Mouse (Mus musculus) heart, embryonic 11.5 days (tissue): Measurements from ENCODE around the gene Olfr155. TPM values are rescaled to one million over a fixed set of nuclear protein-coding genes. Genes with fewer than 3 reads are reported as not detected.
A peak's percentile ranks its signal among the peaks of the same experiment; 100 is the strongest.

Experiments used
- ATAC-seq: fragments of 200-750 bp; cut with Nextera tagmentation; replicated peaks from 2 replicates; pipeline ENCODE4 v1.8.0; 2017; ENCODE audit warnings: moderate library complexity; ENCODE audit not compliant: insufficient number of reproducible peaks, low FRiP score, low TSS enrichment
- H3K27ac ChIP-seq: fragments of 300-500 bp; sonication (generic); 2 replicates; pipeline ENCODE4 v1.5.1; 2014; ENCODE audit warnings: mild to moderate bottlenecking, low read depth, low read length
- H3K27me3 ChIP-seq: fragments of 300-500 bp; sonication (generic); 2 replicates; pipeline ENCODE4 v1.6.1; 2014; ENCODE audit warnings: mild to moderate bottlenecking, low read length, mixed read lengths; ENCODE audit not compliant: control insufficient read depth, insufficient read depth
- H3K36me3 ChIP-seq: fragments of 300-500 bp; sonication (generic); 2 replicates; pipeline ENCODE4 v1.6.1; 2014; ENCODE audit warnings: mild to moderate bottlenecking, low read length, moderate library complexity, mixed read lengths; ENCODE audit not compliant: control insufficient read depth, insufficient read depth
- H3K4me1 ChIP-seq: fragments of 300-500 bp; sonication (generic); 2 replicates; pipeline ENCODE4 v1.6.1; 2014; ENCODE audit warnings: low read length; ENCODE audit not compliant: control insufficient read depth, insufficient read depth
- H3K4me2 ChIP-seq: fragments of 300-500 bp; sonication (generic); 2 replicates; pipeline ENCODE4 v1.6.1; 2014; ENCODE audit warnings: mild to moderate bottlenecking, moderate library complexity
- H3K4me3 ChIP-seq: fragments of 300-500 bp; sonication (generic); 2 replicates; pipeline ENCODE4 v1.5.1; 2014; ENCODE audit warnings: low read depth, low read length
- H3K9ac ChIP-seq: fragments of 300-500 bp; sonication (generic); 2 replicates; pipeline ENCODE4 v1.6.1; 2014; ENCODE audit warnings: mild to moderate bottlenecking, low read depth, low read length, moderate library complexity
- H3K9me3 ChIP-seq: fragments of 300-500 bp; sonication (generic); replicated peaks from 2 replicates; pipeline ENCODE4 v1.6.1; 2016; ENCODE audit warnings: low read length; ENCODE audit not compliant: control insufficient read depth
- WGBS: fragments of 180-500 bp; shearing (Covaris S2); extraction: QIAGEN DNeasy Blood & Tissue Kit; methylation state at CpG from one replicate; pipeline ENCODE4 v1.1.7; 2014; ENCODE audit not compliant: insufficient replicate concordance; 5-methylcytosine and 5-hydroxymethylcytosine counted together
- polyA plus RNA-seq: library from polyadenylated mRNA; unstranded; fragments of >200 nt; fragmentation: Nextera tagmentation; extraction: Ambion mirVana; gene quantifications from 2 replicates; pipeline ENCODE4 v1.2.1, GENCODE M21; 2014

Gene Olfr155
- polyA plus RNA-seq, 1 experiment from 2014 or later: not detected

DNA sequence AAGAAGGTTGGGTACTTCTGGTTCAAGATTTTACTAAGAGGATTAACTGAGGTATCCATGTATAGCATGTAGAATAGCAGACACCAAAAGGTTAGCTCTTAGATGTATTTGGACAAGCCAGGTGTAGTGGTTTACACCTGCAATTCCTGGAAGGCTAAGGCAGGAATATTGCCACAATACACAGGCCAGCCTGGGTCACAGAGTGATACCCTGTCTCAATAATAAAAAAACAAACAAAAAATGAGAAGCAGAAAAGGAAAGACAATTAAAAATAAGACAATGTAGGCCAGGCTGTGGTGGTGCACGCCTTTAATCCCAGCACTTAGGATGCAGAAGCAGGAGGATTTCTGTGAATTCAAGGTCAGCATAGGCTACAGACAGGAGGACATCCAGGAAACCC lies 25.9 kb downstream of the Olfr155 start:
- no peaks in the 10 kb centered on the region for H3K27me3 ChIP-seq
- 89% methylated on average over 1 of the region's 1 CpGs for WGBS
- no peaks in the 10 kb centered on the region; the same call in 1 of the 2 replicates for H3K9me3 ChIP-seq
- no peak overlapping the region for H3K27ac ChIP-seq
- no peak overlapping the region for H3K4me2 ChIP-seq
- H3K4me1 ChIP-seq: peaks cover 29% of the 10 kb centered on the region
- no peak for ATAC-seq
- H3K4me3 ChIP-seq: no peak overlapping the region
- no peak overlapping the region for H3K9ac ChIP-seq
- H3K36me3 ChIP-seq: no peaks in the 10 kb centered on the region

DNA sequence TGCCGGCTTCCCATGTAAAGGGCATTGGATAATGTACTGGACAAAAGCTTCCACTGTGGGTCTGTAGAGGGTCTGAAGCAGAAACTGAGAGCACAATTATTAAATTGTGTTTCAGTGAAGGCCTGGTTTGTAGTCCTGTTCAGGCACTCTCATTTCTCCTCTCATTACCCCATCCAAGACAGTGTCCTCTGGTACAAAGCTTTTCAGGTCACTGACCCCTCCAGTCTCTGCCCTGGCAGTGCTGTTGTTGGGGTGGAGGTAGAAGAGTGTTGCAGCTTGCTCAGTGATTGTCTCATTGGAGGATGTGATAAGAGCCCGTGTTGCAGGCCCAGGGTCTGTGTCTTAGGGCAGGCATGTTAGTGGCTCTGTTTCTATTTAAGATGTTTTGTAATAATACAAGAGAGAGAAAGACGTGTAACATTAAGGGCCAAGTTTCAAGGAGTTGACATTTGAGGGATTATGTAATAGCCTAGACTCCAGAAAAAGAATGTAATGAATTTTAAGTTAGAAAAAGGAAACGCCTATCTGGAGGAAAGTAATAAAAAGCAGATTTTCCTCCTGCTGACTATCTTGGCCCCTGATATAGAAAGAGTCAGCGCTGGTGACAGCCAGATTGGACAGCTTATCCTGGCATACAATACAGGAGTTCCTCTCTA lies 26.9 kb downstream of the Olfr155 start:
- Histone ChIP-seq H3K9ac (no peak overlapping the region), H3K27ac (peak overlapping the region; percentile 76), H3K4me3 (0 out of 2 replicates have a peak overlapping the region, but pooled peaks have one; percentile 10), H3K4me2 (peak overlapping the region; percentile 16; the same call in 1 of the 2 replicates), H3K27me3 (no peaks in the 10 kb centered on the region), H3K4me1 (peaks cover 29% of the 10 kb centered on the region), H3K36me3 (no peaks in the 10 kb centered on the region), H3K9me3 (no peaks in the 10 kb centered on the region)
- ATAC-seq: no peak
- 29% methylated on average over 5 of the region's 5 CpGs for WGBS

DNA sequence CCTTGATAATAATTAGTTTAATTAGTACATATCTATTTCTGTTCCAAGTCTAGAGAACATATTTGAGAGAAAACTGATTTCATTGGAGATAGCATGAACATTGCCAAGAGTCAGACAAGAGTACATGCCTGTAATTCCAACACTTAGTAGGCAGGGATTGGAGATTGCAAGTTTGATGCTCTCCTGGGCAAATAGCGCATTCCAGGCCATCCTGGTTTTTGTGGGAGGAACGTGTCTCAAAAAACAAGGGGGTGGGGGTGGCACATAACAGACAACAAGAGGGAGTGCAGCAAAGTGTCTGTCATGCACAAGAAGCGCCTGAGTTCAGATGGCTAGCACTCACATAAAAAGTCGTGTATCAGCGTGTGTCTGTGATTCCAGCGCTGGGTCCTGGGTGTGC lies 28.2 kb downstream of the Olfr155 start:
- peaks cover 40% of the 10 kb centered on the region for H3K4me1 ChIP-seq

DNA sequence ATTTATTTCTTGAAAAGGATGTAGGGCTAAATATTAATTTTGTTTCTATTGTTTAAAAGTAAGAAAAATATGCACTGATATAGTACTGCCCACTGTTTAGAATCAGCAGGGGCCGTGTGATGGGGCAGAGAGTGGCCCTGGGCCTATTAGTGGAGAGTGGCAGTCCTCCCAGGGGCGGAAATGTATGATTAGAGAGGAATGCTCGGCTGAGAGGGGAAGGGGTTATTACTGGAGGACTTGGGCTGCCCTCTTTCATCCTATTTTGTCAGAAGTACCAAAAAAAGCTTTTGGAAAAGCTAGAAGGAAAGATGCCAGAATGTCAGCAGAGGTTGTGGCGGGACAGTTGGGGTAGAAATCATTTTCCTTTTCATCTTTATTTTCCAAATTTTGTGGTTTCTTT lies 32.8 kb downstream of the Olfr155 start:
- no peaks in the 10 kb centered on the region for H3K9me3 ChIP-seq
- H3K4me2 ChIP-seq: peak overlapping the region; percentile 29
- H3K27ac ChIP-seq: peak overlapping the region; percentile 70; the same call in 1 of the 2 replicates
- no peaks in the 10 kb centered on the region for H3K27me3 ChIP-seq
- H3K4me3 ChIP-seq: no peak overlapping the region
- H3K4me1 ChIP-seq: peaks cover 33% of the 10 kb centered on the region
- no peaks in the 10 kb centered on the region for H3K36me3 ChIP-seq
- 0 out of 2 replicates have a peak overlapping the region, but pooled peaks have one; percentile 34 for H3K9ac ChIP-seq
- no peak for ATAC-seq
- 20% methylated on average over 4 of the region's 4 CpGs for WGBS

More for the DNA sequence above, 28.2 kb downstream of the Olfr155 start:
- no peak overlapping the region for H3K9ac ChIP-seq
- H3K4me2 ChIP-seq: no peak overlapping the region
- H3K36me3 ChIP-seq: no peaks in the 10 kb centered on the region
- H3K9me3 ChIP-seq: no peaks in the 10 kb centered on the region
- no peaks in the 10 kb centered on the region for H3K27me3 ChIP-seq
- WGBS: 47% methylated on average over 6 of the region's 6 CpGs
- no peak overlapping the region for H3K4me3 ChIP-seq
- ATAC-seq: no peak
- H3K27ac ChIP-seq: no peak overlapping the region; the same call in 1 of the 2 replicates

DNA sequence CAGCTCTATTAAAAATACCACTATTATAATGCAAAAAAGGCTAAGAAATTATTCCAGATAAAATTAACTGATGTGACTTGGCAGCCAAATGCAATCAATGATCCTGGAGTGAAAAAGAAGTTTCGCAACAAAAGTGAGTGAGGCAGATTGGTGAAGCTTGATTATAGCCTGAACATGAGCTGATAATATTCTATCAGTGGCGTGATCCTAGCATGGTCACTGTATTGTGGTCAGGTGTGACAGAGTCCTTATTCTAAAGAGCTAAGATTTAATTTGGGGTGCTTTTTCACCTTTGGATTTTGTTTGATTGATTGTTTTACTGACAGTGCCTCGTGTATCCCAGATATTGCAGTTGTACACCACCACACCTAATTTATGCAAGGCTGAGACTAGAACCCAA lies 39.9 kb downstream of the Olfr155 start:
- no peak overlapping the region for H3K27ac ChIP-seq
- H3K36me3 ChIP-seq: no peaks in the 10 kb centered on the region
- peaks cover 4% of the 10 kb centered on the region for H3K4me1 ChIP-seq
- ATAC-seq: no peak
- whole genome bisulfite sequencing: 86% methylated on average over 3 of the region's 3 CpGs
- no peak overlapping the region for H3K4me3 ChIP-seq
- no peaks in the 10 kb centered on the region for H3K9me3 ChIP-seq
- no peak overlapping the region for H3K4me2 ChIP-seq
- no peaks in the 10 kb centered on the region for H3K27me3 ChIP-seq
- no peak overlapping the region for H3K9ac ChIP-seq

DNA sequence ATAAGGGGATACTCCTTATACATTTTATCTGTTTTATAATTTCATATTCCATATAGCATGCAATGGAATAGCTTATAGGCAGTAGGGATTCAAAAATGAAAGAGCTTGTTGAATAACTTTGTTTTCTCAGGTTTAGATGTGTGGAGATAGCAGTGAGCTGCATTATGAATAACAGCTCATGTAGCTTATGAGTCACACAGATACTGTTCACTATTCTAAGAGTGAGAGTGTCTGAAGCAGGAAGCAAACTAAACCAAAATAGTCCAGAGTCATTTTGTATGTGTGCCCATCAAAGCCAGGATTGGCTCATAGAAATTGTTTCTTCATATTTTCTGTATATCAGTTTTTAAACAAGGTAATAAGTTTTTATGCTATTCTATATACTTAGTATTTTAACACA lies 45.8 kb downstream of the Olfr155 start:
- H3K4me1 ChIP-seq: peaks cover 16% of the 10 kb centered on the region
- H3K36me3 ChIP-seq: no peaks in the 10 kb centered on the region
- no peak for ATAC-seq
- no peaks in the 10 kb centered on the region for H3K27me3 ChIP-seq
- H3K4me2 ChIP-seq: no peak overlapping the region
- H3K9me3 ChIP-seq: no peaks in the 10 kb centered on the region
- no peak overlapping the region for H3K9ac ChIP-seq
- H3K4me3 ChIP-seq: no peak overlapping the region
- no peak overlapping the region for H3K27ac ChIP-seq

DNA sequence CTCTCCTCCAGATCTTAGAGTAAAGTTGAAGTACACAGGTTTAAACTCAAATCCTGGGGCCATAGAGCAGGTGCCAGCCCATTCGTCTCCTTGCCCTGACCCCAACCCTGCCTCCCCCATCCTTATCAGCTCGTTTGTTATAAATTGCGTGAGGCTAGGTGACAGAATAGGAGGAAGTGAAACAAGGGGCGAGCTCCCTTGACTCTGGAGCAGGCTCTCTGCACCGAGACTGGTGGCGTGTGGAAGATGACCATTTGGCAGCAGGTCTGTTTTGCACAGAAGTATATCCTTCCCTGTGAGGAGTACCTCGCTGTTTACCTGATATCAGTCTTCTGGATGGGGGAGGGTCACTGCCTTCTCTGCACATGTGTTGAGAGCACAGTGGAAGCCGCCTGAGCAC lies 47.8 kb downstream of the Olfr155 start:
- Histone ChIP-seq H3K9me3 (no peaks in the 10 kb centered on the region), H3K4me1 (peaks cover 16% of the 10 kb centered on the region; the same call in 1 of the 2 replicates), H3K36me3 (no peaks in the 10 kb centered on the region), H3K9ac (no peak overlapping the region), H3K27me3 (no peaks in the 10 kb centered on the region), H3K4me2 (peak overlapping the region; percentile 32), H3K4me3 (no peak overlapping the region), H3K27ac (peak overlapping the region; percentile 66)
- ATAC-seq: no peak
- 26% methylated on average over 8 of the region's 8 CpGs for WGBS

DNA sequence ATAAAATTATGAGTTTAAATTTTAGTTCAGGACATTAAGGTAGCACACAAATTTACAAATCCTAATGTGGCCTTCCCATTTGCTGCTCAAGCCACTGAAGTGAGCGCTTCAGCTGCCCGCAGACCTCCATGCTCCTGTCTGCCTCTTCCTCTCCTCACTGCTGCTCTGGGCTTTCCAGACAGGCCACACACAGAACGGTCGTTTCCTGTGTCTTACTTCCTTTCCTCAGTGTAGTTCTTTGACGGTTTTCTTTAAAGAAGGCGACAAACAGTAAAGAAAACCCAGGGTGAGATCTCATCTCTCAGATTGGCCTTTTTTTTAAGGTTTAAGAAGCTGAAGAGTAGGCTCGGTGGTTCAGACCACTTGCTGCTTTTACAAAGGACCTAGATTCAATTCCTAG lies 52.3 kb downstream of the Olfr155 start:
- peaks cover 11% of the 10 kb centered on the region; the same call in 1 of the 2 replicates for H3K4me1 ChIP-seq
- H3K4me2 ChIP-seq: no peak overlapping the region
- 57% methylated on average over 7 of the region's 7 CpGs for WGBS
- no peak overlapping the region for H3K4me3 ChIP-seq
- H3K9ac ChIP-seq: no peak overlapping the region
- no peaks in the 10 kb centered on the region for H3K36me3 ChIP-seq
- no peak overlapping the region for H3K27ac ChIP-seq
- ATAC-seq: no peak
- no peaks in the 10 kb centered on the region for H3K27me3 ChIP-seq
- no peaks in the 10 kb centered on the region for H3K9me3 ChIP-seq

DNA sequence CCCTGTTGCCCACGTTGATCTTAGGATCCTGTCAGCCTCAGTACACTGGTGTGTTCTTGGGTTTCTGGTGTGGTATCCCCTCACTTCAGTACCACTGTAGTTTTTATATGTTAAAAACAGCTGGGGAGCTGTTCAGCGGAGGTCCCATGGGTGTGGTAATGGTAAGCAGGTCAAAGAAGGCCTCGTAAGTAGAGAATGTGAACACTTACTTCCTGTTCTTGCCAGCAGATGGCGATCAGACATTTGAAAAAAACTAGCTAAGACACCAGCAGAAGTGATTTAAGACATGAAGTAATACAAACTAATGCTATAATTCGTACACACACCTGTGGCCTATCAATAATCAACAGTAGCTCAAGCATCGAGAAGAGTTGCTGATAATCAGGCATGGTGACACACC lies 55.1 kb downstream of the Olfr155 start:
- 0 out of 2 replicates have a peak, but pooled peaks cover 3% of the 10 kb centered on the region for H3K36me3 ChIP-seq
- 35% methylated on average over 6 of the region's 6 CpGs for WGBS

More for the DNA sequence above, 55.1 kb downstream of the Olfr155 start:
- no peak overlapping the region for H3K4me3 ChIP-seq
- H3K9ac ChIP-seq: no peak overlapping the region
- no peak overlapping the region for H3K4me2 ChIP-seq
- no peak overlapping the region for H3K27ac ChIP-seq
- no peak for ATAC-seq
- no peaks in the 10 kb centered on the region for H3K4me1 ChIP-seq
- no peaks in the 10 kb centered on the region for H3K27me3 ChIP-seq
- H3K9me3 ChIP-seq: no peaks in the 10 kb centered on the region
